Mouse (Mus musculus): ENCODE data around the gene Tnfrsf19.

Gene Tnfrsf19

DNA sequence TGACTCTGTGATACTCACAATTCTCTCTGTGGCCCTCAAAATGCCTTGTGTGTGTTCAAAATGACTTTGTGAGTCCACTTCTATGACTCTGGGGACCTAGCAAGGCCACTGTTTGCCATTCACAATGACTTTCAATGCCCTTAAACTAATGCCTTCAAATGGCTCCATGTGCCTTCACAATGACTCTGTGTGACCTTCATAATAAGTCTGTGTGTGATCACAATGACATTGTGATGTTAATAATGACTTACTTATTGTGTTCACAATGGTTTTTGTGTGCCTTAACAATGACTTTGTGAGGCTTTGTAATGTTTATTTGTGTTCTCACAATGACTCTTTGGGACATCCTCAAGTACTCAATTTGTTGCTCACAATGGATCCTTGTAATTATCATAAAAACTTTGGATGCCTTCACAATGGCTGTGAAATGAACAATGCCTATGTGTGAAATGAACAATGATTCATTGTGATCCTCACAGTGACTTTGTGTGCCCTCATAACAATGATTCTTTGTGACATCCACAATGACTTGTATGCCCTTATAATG, 88.6 kb downstream of the Tnfrsf19 start:
- no peak for DNase-seq

DNA sequence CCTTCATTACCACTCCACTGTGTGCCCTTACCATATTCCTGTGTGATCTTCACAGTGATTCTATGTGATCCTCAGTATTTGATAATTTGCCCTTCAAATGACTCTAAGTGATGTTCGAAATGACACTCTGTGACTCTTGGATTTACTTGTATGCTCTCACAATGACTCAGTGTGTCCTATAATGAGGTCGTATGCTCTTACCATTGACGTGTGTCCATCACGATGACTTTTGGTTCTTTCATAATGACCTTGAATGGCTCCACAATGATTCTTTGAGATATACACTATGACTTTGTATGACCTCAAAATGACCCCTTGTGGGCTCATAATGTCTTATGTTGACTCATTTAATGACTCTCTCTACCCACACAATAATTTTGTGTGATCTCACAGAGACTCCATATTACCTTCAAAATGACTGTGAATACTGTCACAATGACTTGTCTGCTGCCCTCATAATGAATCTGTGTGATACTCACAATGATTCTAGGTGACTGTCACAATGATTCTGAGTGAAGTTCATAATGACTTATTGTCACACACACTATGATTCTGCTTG, 108.7 kb downstream of the Tnfrsf19 start:
- no peak for DNase-seq

DNA sequence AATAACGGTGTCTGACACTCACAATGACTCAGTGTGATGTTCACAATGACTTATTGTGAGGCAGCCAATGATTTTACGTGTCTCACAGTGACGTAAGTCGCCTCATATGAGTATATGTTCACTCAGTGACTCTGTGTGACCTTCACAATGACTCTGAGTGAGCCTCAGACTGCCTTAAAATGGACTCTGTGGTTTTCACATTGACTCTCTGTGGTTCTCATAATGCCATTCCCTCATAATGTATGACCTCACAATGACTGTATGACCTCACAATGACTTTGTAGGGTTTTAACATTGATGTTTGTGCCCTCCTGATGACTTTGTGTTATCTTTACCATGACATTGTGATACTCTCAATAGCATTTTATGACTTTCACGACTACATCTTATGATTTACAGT, 110.6 kb downstream of the Tnfrsf19 start:
- DNase-seq, result no peak

DNA sequence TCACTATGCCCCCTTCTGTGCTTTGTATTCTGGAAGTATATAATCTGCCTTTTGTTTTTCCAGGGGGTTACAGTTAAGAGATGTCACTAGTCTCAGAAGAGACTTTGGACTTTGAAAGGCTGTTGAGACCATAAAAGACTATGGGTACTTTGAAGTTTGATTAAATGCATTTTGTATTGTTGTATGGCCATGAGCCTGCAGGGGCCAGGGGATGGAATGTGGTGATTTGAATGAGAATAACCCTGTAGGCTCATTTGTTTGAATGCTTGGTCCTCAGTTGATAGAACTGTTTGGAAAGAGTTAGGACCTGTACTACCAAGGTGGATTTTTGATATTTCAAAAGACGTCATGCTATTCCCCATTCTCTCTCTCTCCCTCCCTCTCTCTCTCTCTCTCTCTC, 120.3 kb downstream of the Tnfrsf19 start:
- no peak for DNase-seq

DNA sequence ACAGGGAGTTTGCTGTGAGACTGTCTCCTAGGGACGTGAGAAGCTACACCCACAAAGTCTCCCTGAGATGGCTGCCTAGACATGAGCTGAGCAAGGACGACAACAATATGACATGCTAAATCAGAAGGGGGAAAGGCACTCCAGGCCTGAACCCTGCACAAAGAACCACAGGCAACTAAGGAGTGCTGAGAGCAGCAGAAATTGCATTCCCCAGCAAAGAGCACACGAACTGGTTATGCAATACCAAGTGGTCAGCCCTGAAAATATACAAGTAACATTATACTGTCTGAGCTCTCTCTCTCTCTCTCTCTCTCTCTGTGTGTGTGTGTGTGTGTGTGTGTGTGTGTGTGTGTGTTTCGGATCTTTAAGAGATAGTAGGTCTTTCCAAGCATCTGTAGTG, 129.6 kb downstream of the Tnfrsf19 start:
- no peak for DNase-seq
